Mouse (Mus musculus): Measurements from ENCODE around the gene Zc3h7b.
"Not testable (repeated sequence)": the region's sequence is repeated elsewhere in the genome, so short reads cannot be mapped to it uniquely, and the experiment has no call there.

Gene Zc3h7b

DNA sequence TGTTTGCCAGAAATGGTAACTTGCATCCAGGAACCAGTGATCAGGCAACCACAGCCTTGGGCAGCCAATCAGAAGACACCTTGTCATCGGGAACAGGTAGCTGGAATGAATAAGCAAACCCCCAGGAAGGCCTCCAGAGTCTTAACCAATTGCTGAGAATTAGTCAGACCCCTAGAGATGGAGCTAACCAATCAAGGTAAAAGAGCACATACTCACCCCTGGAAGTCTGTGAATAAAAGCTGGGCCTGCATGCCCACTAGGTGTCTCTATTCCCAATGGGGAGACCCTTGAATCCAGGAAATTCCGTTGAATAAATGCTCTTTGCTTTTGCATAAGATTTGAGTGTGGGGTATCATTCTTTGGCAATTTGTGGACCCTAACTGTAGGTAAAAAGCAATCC lies 4.9 kb upstream of the Zc3h7b start:
- no peak for DNase-seq

DNA sequence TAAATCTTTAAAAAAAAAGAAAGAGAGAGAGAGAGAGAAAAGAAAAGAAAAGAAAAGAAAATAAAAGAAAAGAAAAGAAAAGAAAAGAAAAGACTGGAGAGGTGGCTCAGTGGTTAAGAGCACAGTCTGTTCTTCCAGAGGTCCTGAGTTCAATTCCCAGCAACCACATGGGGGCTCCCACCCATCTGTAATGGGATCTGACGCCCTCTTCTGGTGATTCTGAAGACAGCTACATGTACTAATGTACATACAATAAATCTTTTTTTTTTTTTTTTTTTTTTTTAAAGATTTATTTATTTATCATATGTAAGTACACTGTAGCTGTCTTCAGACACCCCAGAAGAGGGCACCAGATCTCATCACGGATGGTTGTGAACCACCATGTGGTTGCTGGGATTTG lies 2.5 kb upstream of the Zc3h7b start:
- DNase-seq, result not testable (repeated sequence)

DNA sequence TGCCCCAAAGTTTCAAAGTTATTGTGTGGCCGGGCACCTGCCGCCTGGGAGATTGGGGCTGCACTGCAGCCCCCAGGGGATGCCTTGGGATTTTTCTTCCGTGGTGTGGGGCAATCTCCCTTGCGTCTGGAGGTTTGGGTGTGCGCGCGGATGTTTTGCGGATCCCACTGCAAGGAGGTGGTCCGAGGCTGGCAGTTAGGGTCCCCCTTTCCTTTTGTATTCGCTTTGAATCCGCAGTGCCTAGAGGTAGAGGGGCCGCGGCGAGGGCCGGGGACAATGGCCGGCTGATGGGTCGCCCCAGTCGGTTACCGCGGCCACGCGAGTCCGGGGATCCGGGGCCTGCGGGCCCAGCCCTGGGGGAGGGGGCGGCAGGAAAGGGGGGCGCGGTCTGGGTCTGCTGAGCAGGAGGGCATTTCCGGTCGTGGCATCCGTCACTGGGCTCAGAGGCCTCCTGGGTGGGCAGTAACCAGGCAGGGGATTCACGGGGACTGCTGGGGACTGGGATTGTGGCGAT lies 801 bp downstream of the Zc3h7b start:
- DNase-seq, result peak; percentile 70

DNA sequence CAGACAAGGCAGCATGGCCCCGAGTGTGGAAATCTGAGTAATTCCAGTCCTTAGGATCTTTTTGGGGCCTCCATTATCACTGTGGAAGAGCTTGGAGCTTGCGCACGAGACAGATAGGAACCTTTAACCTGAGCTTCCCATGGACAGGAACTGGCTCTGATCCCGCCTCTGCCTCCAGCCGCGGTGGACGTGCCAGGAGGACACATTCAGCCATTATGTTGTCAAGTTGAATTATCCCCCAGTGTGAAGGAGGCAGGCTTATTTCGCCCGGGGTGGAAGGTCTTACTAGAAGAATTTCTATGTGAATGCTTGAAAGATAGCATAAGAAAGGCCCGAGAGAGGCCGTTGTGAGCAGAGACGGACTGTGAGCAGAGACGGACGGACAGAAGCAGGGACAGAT lies 4.9 kb downstream of the Zc3h7b start:
- DNase-seq, result no peak

DNA sequence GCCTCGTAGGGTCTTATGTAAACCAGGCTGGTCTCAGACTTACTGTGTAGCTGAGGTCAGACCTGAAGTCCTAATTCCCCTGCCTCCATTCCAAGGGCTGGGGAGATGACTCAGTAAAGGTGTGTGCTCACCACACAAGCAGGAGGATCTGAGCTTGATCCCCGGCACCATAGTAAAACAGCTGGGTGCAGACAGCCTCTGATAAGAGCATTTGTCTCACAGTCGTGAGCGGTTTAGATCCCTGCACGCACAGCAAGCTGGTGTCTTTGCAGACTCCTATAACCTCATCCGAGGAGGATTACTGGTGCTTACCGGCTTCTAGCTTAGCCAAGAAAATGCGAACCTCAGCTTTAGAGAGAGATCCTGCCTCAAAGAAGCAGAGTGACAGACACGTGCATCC lies 8.8 kb downstream of the Zc3h7b start:
- DNase-seq, result no peak

DNA sequence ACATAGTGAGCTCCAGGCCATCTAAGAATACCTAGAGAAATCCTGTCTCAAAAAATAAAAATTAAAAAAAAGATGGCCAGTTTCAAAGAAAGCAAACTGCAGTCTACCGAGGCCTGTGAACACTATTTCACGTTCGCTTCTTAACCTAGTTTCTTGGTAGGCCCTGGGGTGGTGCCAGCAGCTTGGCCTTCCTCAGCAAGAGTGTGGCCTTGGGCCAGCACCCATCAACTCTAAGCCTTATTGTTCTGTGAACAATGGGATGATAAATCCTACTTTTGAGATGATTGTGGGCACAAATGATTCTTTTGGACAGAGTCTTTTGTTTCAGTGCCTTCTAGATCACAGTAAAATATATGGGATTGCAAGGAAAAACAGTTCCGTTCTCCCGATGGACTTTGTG lies 13.8 kb downstream of the Zc3h7b start:
- no peak for DNase-seq

DNA sequence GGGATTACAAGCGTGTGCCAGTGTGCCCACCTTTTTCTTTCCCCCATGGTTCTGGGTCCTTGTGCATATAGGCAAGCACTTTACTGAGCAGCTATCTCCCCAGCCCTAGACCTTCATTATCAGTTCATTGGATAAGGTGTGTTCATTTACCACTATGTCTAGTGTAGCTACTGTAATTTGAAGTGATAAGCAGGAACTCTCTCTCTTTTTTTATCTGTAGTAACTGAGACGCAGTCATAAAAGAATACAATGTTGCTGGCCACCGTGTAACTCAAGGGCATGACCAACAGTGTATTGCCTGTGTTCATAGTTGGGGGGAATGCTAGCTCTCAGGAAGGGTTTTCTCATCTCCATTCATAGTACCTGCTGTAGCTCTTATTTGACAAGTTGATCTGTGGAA lies 14.7 kb downstream of the Zc3h7b start:
- no peak for DNase-seq

DNA sequence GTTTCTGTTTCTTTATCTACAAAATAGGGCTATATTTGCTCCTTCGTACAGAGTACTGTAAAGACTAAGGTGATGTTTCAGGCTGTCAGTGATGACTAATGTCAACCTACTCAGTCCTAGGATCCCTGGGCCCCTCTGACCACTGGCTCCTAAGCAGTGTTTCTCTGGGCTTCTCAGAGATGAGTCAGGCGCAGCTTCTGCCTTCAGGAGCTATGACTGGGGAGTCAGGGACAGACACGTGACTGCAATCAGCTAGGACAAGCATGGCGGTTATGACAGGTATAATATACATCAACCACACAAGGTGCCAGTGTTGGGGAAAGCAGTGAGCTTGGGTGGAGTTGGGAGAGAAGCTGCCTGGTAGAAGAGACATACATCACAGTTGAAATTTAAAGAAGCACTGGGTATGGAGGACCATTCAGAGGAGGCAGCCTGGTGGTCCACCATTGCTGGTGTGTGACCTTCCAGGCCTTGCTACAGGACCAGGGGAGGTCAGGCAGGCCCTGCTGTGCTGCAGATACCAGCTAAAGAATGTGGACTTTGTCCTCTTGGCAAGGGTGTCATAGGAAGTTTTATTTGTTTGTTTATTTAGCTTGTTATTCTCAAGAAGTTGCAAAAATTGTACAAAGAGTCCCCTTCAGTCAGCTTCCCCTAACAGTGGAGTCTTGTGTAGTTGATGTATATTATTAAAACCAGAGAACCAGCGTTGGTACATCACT lies 15.7 kb downstream of the Zc3h7b start:
- no peak for DNase-seq

DNA sequence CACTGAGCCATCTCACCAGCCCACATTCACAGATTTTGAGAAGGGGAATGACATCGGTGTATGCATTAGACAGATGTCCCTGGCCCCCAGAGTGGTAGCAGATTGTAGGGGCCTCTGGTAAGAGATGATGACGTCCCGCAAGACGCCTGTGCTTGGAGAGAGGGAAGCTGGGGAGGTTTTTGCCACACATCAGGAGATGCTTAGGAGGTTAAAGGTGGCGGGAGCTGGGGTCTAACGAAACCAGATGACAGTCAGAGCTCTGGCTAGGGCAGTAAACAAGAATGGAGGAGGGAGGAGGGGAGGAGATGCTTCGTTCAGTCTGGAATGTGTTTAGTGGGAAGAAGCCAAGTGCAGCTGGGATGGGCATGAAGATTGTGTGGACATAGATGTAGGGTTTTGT lies 16.5 kb downstream of the Zc3h7b start:
- DNase-seq, result no peak

DNA sequence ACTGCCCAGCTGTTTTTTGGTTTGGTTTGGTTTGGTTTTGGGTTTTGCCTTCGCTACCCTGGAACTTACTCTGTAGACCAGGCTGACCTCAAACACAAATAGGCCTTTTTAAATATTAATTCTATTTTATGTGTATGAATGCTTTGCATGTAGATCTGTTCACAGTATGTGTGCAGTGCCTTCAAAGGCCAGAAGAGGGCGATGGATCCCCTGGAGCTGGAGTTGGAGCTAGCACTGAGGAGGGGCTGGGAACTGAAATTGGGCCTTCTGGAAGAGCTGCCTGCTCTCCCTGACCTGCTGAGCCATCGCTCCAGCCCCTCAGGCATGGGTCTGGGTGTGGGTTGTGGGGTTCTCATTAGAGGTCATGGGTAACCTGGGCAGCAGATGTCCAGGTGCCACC lies 17.1 kb downstream of the Zc3h7b start:
- no peak for DNase-seq

DNA sequence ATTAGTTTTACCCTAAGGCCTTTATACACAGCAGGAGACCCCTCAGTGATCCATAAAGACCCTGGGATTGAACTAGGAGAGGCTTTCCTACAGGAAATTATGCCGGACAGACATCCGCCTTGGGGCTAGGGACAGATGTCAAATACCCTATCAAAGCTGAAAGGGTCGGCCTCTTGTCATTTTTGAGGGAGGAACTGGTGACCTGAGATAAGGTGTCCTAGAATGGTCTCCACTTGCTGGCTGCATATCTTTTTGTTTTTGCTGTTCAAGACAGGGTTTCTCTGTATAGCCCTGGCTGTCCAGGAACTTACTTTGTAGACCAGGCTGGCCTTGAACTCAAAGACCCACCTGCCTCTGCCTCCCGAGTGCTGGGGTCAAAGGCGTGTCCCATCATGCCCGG lies 19.7 kb downstream of the Zc3h7b start:
- no peak for DNase-seq

DNA sequence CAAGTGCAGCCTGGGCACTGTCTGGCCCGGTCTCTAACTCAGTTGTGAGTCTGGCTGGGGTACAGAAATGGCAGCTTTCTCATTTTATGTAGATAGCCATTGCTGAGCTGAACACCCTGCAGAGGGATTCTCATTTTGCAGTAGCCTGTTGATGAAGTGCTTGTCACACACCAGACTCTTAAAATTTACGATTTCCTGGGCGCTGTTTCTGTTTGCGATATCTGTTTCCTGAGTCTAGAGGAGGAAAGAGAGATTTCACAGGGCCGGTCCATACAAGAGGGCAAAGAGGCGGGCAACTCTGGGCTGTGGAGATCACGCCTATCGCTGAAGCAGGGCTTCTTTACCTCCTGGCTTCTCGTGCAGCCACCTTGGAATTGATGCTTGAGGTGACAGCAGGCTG lies 20.8 kb downstream of the Zc3h7b start:
- no peak for DNase-seq

DNA sequence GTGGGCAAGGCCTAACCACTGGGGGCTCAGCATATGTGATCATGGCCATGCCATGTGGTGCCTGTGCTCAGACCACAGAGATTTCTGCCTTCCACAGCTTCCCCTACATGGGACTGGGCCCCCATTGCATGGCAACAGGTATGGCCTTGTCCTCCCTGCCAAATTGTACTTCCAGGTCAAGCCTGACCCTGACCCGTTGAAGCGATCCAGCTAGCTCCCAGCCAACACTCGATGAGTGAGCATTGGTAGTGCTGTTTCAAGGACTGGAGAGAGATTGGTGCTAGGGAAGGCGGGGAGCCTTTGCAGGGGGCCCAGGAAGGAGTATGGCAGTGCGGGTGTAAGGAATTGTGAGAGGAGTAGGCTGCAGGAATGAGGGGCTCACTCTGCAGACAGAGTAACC lies 21.6 kb downstream of the Zc3h7b start:
- DNase-seq, result no peak

DNA sequence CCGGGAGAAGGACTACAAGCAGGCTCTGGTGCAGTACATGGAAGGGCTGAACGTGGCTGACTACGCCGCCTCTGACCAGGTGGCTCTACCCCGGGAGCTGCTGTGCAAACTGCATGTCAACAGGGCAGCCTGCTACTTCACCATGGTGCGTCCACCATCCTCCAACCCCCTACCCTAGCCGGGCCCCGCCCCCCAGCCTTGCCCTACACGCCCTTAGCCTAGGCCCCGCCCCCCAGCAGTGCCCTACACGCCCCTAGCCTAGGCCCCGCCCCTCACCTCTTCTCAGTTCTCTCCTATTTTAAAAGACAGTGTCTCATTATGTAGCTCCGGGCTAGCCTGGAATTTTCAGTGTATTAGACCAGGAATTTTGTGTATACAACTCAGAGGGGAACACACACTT lies 24.2 kb downstream of the Zc3h7b start:
- DNase-seq, result no peak

DNA sequence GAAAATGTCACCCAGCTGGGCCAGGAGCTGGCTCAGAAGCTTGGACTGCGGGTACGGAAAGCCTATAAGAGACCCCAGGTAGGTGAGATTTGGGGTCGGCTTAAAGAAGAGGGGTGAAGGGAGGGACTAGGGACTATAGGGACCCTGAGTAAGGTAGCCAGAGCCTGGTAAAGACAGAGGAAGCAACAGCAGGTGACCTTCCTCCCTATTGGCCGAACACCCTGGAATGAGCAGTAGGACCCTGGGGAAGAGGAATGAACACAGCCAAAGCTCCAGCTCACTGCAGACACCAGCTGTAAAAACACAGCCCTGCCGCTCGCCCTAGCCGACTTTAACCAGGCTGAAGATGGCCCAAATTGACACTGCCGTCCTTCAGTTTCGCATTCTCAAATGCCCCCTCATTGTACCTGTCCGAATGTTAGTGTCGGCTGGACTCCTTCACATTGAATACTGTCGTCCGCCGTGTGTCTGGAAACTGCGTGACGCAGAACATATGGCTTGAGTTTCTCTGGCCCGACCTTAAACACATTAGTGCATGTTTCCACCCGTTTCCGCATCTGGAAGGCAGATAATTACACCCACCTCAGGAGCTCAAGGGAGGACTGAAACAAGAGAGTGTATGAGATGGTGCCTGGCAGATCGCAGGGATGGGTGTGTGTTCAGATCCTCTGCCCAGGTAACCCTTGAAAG lies 27.7 kb downstream of the Zc3h7b start:
- DNase-seq, result no peak

DNA sequence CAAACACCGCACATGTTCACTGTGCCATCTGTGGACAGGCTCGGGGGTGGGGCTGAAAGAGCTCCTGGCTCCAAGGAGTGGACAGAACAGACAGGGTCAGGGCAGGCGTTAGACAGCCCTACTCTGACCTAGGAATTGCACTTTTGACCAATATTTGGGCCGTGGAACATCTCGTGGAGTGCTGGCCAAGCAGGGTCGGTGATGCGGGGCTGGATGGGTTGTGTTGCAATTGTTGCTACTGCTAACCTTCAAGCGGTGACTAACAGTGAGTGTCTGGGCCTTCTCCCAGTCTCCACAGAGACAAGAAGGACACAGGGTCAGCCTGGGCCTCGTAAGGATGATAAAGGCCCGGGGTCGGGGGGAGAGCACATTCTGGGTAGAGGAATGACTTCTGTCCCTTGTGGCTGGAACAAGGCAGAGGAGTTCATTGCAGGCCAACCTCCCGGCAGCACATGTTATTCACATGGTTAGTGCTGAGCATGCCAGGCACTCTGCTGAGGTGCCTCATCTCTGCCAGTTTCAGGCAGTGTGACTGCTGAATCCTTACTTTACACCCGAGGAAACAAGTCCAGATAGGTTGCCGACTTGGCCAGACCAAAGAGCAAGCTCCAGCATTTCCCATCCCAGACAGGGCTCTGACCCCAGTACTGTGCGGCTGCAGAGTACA lies 29.8 kb downstream of the Zc3h7b start:
- DNase-seq, result no peak

DNA sequence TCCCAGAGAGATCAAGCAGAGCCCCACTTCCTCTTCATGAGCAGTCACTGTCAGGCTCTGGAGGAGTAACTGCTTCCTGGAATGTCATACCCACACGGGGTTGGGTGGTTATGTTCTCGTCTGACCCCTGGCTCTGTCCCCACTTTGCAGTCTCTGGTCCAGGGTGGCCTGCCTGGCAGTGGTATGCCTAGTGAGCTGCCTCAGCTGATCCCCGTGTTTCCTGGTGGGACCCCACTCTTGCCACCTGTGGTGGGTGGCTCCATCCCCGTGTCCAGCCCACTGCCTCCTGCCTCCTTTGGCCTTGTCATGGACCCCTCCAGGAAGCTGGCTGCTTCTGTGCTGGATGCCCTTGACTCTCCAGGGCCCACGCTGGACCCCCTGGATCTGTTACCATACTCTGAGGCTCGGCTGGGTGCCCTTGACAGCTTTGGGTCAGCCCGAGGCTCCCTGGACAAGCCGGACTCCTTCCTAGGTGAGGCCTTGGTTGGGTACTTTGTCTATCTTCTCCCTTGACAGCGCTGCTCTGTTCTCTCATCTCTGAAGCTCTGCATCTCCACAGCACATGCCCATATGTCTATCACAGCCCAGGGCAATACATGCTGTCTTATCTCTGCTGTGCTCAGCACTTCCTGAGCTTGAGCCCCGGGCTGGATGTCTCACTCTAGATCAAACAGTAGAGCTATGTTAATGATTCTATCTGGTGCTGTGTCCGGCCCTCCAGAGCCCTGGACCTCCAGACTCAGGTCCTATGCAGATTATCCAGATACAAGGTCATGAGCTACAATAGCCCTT lies 32.0 kb downstream of the Zc3h7b start:
- DNase-seq, result no peak

DNA sequence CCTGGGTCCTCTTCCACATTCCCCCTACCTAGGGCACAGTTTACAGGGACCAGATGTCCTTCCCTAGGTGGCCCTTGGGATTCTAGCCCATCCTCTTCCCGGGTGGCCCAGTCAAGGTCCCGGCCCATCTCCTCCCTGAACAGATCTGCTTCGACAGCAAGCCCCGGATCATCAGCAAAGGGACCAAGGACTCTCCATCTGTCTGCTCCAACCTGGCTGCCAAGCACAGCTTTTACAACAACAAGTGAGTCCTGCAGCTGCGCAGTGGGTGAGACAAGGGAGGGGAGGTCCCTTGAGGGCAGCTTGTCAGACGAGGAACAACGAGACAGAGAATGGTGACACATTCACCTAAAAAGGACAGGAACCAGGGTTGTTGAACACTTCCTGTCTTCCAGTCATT lies 37.0 kb downstream of the Zc3h7b start:
- no peak for DNase-seq

DNA sequence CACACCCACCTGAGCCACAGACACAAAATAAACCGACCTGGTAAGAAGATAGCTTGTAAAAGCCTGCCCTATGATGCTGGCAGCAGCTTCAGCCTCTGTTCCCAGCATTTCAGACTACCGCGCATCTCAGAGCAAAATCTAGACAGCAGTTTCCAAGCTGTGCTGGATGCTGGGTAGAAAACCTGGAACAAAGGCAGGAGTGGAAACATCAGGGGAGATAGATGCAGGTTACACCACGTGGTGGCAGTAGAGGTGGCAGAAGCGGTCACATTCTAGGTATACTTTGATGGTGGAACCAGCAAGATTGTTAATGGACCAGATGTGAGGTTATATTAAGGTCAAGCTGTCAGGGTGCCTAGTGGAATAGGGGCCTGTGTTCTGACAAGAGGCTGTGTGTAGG lies 39.9 kb downstream of the Zc3h7b start:
- DNase-seq, result no peak

DNA sequence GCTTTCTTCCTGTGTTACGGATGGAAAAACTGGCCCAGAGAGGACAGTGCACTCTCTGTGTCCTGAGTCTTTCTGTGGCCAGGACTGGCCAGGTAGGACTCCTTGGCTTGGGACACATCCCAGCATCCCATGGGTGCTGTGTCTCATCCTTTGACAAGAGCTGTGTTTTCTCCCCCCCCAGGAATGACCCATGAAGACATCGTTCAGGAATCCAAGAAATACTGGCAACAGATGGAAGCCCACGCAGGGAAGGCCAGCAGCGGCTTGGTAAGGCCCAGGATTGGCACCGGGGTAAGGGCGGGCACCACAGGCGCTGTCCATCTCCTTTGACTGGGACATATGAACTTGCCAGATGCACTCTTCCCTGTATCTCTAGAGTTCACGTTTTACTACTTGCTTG lies 40.8 kb downstream of the Zc3h7b start:
- no peak for DNase-seq

DNA sequence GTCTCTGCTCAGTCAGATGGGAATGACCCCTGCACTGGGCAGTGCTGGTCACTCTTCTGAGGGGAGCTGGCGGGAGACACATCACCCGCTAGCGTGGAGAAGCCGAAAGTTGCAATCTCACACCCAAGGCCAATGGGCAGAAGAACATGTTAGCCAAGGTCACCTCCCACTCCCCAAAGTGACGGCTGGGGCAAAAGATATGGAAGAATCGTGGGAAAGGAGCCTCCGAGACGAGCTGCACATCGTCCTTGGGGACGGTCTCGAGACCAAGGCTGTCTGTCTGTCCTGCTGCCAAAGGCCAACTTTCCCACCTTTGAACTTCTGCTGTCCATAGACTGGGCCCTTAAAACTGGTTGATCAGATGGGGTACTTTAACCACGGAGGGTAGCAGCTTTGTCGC lies 42.7 kb downstream of the Zc3h7b start:
- no peak for DNase-seq

DNA sequence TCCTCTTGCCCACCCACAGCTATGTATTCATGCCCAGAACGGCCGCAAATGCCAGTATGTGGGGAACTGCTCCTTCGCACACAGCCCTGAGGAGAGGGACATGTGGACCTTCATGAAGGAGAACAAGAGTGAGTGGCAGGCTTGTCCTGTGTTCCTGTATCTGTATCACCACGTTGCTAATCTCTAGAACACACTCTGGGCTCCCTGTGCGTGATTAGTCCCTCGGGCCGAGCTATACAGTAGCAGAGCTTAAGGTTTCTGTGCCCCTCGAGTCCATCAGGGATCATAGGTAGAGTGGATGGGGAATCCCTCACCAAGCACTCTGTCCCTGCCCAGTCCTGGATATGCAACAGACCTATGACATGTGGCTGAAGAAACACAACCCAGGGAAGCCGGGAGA lies 47.6 kb downstream of the Zc3h7b start:
- no peak for DNase-seq

DNA sequence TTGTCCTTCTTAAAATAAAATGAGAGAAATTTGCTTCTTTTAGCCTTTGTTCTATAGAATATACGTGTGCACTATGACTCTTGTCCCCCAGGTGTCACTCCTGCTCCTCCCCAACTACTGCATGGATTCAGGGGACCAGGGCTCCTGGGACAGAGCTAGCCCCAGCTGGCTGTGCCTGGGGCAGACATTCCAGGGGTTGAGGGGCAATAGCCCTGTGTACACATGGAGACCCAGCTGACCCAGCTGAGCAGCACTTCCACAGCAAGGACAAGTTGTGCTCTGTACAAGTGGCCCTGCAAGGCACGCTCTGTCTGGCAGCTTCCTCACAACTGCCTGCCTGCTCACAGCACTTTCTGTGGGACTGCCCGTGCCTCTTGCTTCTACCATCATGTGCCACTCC lies 51.4 kb downstream of the Zc3h7b start:
- DNase-seq, result no peak

All from right cerebral cortex, postnatal 14 days (tissue).